42 mouse cellular contexts compared by ENCODE assay signal in genomic region chr12:28582423-28582822, GRCm38 (mm10). TPM values are rescaled to one million over a fixed set of nuclear protein-coding genes. Genes with fewer than 3 reads are reported as not detected.
"Had no signal": no experiment of that assay in that cellular context is flagged by ENCODE, and none has a peak within 500 bp of the region (broad histone marks: within the 10 kb centered on the region; RNA-seq: fewer than 3 reads in every experiment).

TSS of gene Allc (minus strand) at chr12:28582523.

- DNase-seq: heart, postnatal 10 days; heart, postnatal 14 days; heart, postnatal 36 days; heart, postnatal 4 days; kidney, adult 11 months; kidney, adult 18-20 months; kidney, adult 2 months; kidney, adult 8-10 months; kidney, adult 9 months; kidney, postnatal 10 days; kidney, postnatal 14 days; kidney, postnatal 25 days; kidney, postnatal 36 days; kidney, postnatal 4 days; layer of hippocampus, adult 9-11 months; layer of hippocampus, postnatal 36 days had no signal

- H3K36me3 ChIP-seq: heart, embryonic 10.5 days; heart, embryonic 12.5 days; heart, embryonic 13.5 days; heart, embryonic 15.5 days; hindbrain, embryonic 10.5 days; hindbrain, embryonic 12.5 days; hindbrain, embryonic 13.5 days; hindbrain, embryonic 15.5 days; intestine, embryonic 15.5 days; kidney, embryonic 15.5 days had no signal

- H3K4me3 ChIP-seq: heart, embryonic 10.5 days; heart, embryonic 12.5 days; heart, embryonic 13.5 days; heart, embryonic 15.5 days; hindbrain, embryonic 10.5 days; hindbrain, embryonic 12.5 days; hindbrain, embryonic 13.5 days; hindbrain, embryonic 15.5 days; intestine, embryonic 15.5 days; kidney, embryonic 15.5 days; layer of hippocampus, adult 2 months had no signal

- H3K27ac ChIP-seq: heart, embryonic 10.5 days; heart, embryonic 13.5 days; heart, embryonic 15.5 days; hindbrain, embryonic 10.5 days; hindbrain, embryonic 12.5 days; hindbrain, embryonic 13.5 days; hindbrain, embryonic 14.5 days; hindbrain, embryonic 15.5 days; hindbrain, postnatal 0 days; intestine, embryonic 15.5 days; kidney, embryonic 15.5 days; kidney, postnatal 0 days; layer of hippocampus, adult 2 months had no signal

- H3K27me3 ChIP-seq: heart, embryonic 13.5 days; heart, embryonic 15.5 days; hindbrain, embryonic 12.5 days; hindbrain, embryonic 13.5 days; hindbrain, embryonic 15.5 days; intestine, embryonic 15.5 days; kidney, embryonic 15.5 days had no signal

- H3K4me1 ChIP-seq: heart, embryonic 10.5 days; heart, embryonic 12.5 days; heart, embryonic 13.5 days; heart, embryonic 15.5 days; hindbrain, embryonic 10.5 days; hindbrain, embryonic 12.5 days; hindbrain, embryonic 13.5 days; intestine, embryonic 15.5 days; kidney, embryonic 15.5 days had no signal

RNA-seq across cellular contexts. Expression of gene Allc, which starts in this region (rescaled TPM):
- polyA plus RNA-seq: heart, embryonic 10.5 days; heart, embryonic 11.5 days; heart, embryonic 12.5 days; heart, embryonic 13.5 days; heart, embryonic 14.5 days; heart, embryonic 15.5 days; heart, embryonic 16.5 days; heart, postnatal 0 days; hindbrain, embryonic 10.5 days; hindbrain, embryonic 11.5 days; hindbrain, embryonic 12.5 days; hindbrain, embryonic 13.5 days; hindbrain, embryonic 15.5 days; inflammation-experienced regulatory T-cells, adult 6 months; intestine, embryonic 14.5 days; intestine, embryonic 15.5 days; intestine, embryonic 16.5 days; intestine, postnatal 0 days; kidney, embryonic 14.5 days; kidney, embryonic 15.5 days; kidney, embryonic 16.5 days; kidney, postnatal 0 days; large intestine, adult 2 months had no signal
